Mouse (Mus musculus) kidney, embryonic 15.5 days (tissue): ENCODE data around the gene Hnrnpa3. TPM values are rescaled to one million over a fixed set of nuclear protein-coding genes. Genes with fewer than 3 reads are reported as not detected.
A peak's percentile ranks its signal among the peaks of the same experiment; 100 is the strongest.
"Not testable (repeated sequence)": the region's sequence is repeated elsewhere in the genome, so short reads cannot be mapped to it uniquely, and the experiment has no call there.

Experiments
- ATAC-seq: fragments of 200-750 bp; cut with Nextera tagmentation; replicated peaks from 2 replicates; pipeline ENCODE4 v1.8.0; 2017; ENCODE audit warnings: moderate TSS enrichment; ENCODE audit not compliant: low FRiP score
- H3K27ac ChIP-seq: fragments of 300-500 bp; sonication (generic); 2 replicates; pipeline ENCODE4 v1.5.1; 2015; ENCODE audit warnings: mild to moderate bottlenecking, inconsistent platforms
- H3K27me3 ChIP-seq: fragments of 300-500 bp; sonication (generic); 2 replicates; pipeline ENCODE4 v1.6.1; 2015; ENCODE audit warnings: inconsistent platforms
- H3K36me3 ChIP-seq: fragments of 300-500 bp; sonication (generic); 2 replicates; pipeline ENCODE4 v1.6.1; 2015; ENCODE audit warnings: inconsistent platforms
- H3K4me1 ChIP-seq: fragments of 300-500 bp; sonication (generic); 2 replicates; pipeline ENCODE4 v1.6.1; 2015; ENCODE audit warnings: inconsistent platforms
- H3K4me2 ChIP-seq: fragments of 300-500 bp; sonication (generic); 2 replicates; pipeline ENCODE4 v1.6.1; 2015; ENCODE audit warnings: moderate library complexity, mild to moderate bottlenecking, inconsistent platforms
- H3K4me3 ChIP-seq: fragments of 300-500 bp; sonication (generic); replicated peaks from 2 replicates; pipeline ENCODE4 v1.5.1; 2015; ENCODE audit warnings: mild to moderate bottlenecking, inconsistent platforms
- H3K9ac ChIP-seq: fragments of 300-500 bp; sonication (generic); 2 replicates; pipeline ENCODE4 v1.6.1; 2015; ENCODE audit warnings: mild to moderate bottlenecking, inconsistent platforms
- H3K9me3 ChIP-seq: fragments of 300-500 bp; sonication (generic); replicated peaks from 2 replicates; pipeline ENCODE4 v1.6.1; 2016; ENCODE audit warnings: inconsistent platforms
- WGBS: fragments of 180-500 bp; shearing (Covaris S2); methylation state at CpG from one replicate; pipeline ENCODE4 v1.1.7; 2015; ENCODE audit warnings: mixed read lengths; 5-methylcytosine and 5-hydroxymethylcytosine counted together
- polyA plus RNA-seq: library from polyadenylated mRNA; unstranded; fragments of >200 nt; fragmentation: Nextera tagmentation; extraction: Ambion mirVana; gene quantifications from 2 replicates; pipeline ENCODE4 v1.2.1, GENCODE M21; 2015

The Hnrnpa3 gene
- polyA plus RNA-seq, 1 experiment from 2014 or later, result 381 TPM

GRCm38 (mm10) chr2:75639535-75639934 is 19.5 kb upstream of the Hnrnpa3 start:
- H3K27ac ChIP-seq, result 0 out of 2 replicates have a peak overlapping the region, but pooled peaks have one; percentile 75

GRCm38 (mm10) chr2:75642312-75642711 is 16.7 kb upstream of the Hnrnpa3 start:
- H3K9ac ChIP-seq, H3K4me3 ChIP-seq, H3K4me2 ChIP-seq, H3K27me3 ChIP-seq, H3K9me3 ChIP-seq, ATAC-seq, H3K27ac ChIP-seq, H3K36me3 ChIP-seq: not testable (repeated sequence)
- H3K4me1 ChIP-seq, result peaks cover 15% of the 10 kb centered on the region
- 75% methylated on average over 3 of the region's 4 CpGs for WGBS

More at GRCm38 (mm10) chr2:75639535-75639934, 19.5 kb upstream of the Hnrnpa3 start:
- Histone ChIP-seq H3K4me2 (peak overlapping the region; percentile 44), H3K4me1 (peaks cover 19% of the 10 kb centered on the region)
- WGBS, result 7% methylated on average over 11 of the region's 12 CpGs
- not testable (repeated sequence) for H3K9me3 ChIP-seq, H3K4me3 ChIP-seq, H3K27me3 ChIP-seq, H3K9ac ChIP-seq, ATAC-seq, H3K36me3 ChIP-seq

GRCm38 (mm10) chr2:75642795-75643550 is 16.1 kb upstream of the Hnrnpa3 start:
- ATAC-seq, result peak; percentile 58
- Histone ChIP-seq H3K36me3 (no peaks in the 10 kb centered on the region), H3K9ac (no peak overlapping the region), H3K27ac (peak overlapping the region; percentile 54), H3K4me2 (no peak overlapping the region), H3K4me1 (peaks cover 13% of the 10 kb centered on the region; the same call in 1 of the 2 replicates), H3K27me3 (no peaks in the 10 kb centered on the region), H3K4me3 (no peak overlapping the region), H3K9me3 (no peaks in the 10 kb centered on the region)
- WGBS, result 71% methylated on average over 8 of the region's 8 CpGs

- Histone ChIP-seq H3K9me3 (no peaks in the 10 kb centered on the region), H3K36me3 (no peaks in the 10 kb centered on the region), H3K27ac (no peak overlapping the region), H3K4me2 (no peak overlapping the region), H3K9ac (no peak overlapping the region), H3K4me3 (no peak overlapping the region), H3K27me3 (no peaks in the 10 kb centered on the region), H3K4me1 (peaks cover 13% of the 10 kb centered on the region; the same call in 1 of the 2 replicates)
- ATAC-seq, result no peak
- WGBS, result 85% methylated on average over 6 of the region's 6 CpGs
These were observed 15.1 kb upstream of the Hnrnpa3 start for GRCm38 (mm10) chr2:75643950-75644349.

- H3K4me1 ChIP-seq, result peaks cover 13% of the 10 kb centered on the region; the same call in 1 of the 2 replicates
These were observed 13.8 kb upstream of the Hnrnpa3 start for GRCm38 (mm10) chr2:75645251-75645650.

GRCm38 (mm10) chr2:75650437-75650836 is 8.6 kb upstream of the Hnrnpa3 start:
- no peaks in the 10 kb centered on the region for H3K36me3 ChIP-seq
- ATAC-seq, result no peak
- H3K4me3 ChIP-seq, result no peak overlapping the region
- 85% methylated on average over 1 of the region's 1 CpGs for WGBS
- no peak overlapping the region for H3K9ac ChIP-seq
- no peaks in the 10 kb centered on the region for H3K9me3 ChIP-seq
- no peak overlapping the region for H3K27ac ChIP-seq
- no peaks in the 10 kb centered on the region for H3K27me3 ChIP-seq
- no peak overlapping the region for H3K4me2 ChIP-seq
- H3K4me1 ChIP-seq, result peaks cover 7% of the 10 kb centered on the region

More at GRCm38 (mm10) chr2:75645251-75645650, 13.8 kb upstream of the Hnrnpa3 start:
- Histone ChIP-seq H3K9me3 (no peaks in the 10 kb centered on the region), H3K36me3 (no peaks in the 10 kb centered on the region), H3K4me3 (no peak overlapping the region), H3K27me3 (no peaks in the 10 kb centered on the region), H3K27ac (no peak overlapping the region), H3K9ac (no peak overlapping the region), H3K4me2 (no peak overlapping the region)
- ATAC-seq, result no peak
- WGBS, result 90% methylated on average over 12 of the region's 12 CpGs

DNA sequence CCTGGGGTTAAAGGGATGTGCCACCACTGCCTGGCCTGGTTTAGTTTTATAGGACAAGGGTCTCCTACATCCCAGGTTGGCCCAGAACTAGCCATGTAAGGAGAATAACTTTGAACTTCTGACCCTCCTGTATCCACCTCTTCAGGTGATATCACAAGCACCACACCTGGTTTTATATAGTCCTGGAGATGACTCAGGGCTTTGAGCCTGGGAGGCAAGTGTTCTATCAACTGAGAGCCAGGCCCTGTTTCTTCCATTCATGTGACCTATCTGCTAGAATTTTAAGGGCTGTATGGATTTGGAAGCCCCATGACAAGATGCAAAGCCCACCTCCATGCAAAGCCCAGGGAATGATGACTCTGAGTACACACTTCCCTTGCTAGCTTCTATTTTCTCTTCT is 5.9 kb upstream of the Hnrnpa3 start:
- H3K4me3 ChIP-seq, result no peak overlapping the region
- no peaks in the 10 kb centered on the region for H3K27me3 ChIP-seq
- peaks cover 26% of the 10 kb centered on the region for H3K4me1 ChIP-seq
- H3K27ac ChIP-seq, result no peak overlapping the region
- H3K9me3 ChIP-seq, result no peaks in the 10 kb centered on the region
- no peak for ATAC-seq
- no peak overlapping the region for H3K4me2 ChIP-seq
- no peak overlapping the region for H3K9ac ChIP-seq
- no peaks in the 10 kb centered on the region for H3K36me3 ChIP-seq

- 66% methylated on average over 1 of the region's 1 CpGs for WGBS
- Histone ChIP-seq H3K36me3 (no peaks in the 10 kb centered on the region), H3K9ac (no peak overlapping the region), H3K4me2 (no peak overlapping the region), H3K27ac (peak overlapping the region; percentile 59), H3K9me3 (no peaks in the 10 kb centered on the region), H3K4me3 (no peak overlapping the region), H3K27me3 (no peaks in the 10 kb centered on the region), H3K4me1 (peaks cover 26% of the 10 kb centered on the region)
- no peak for ATAC-seq
These were observed 4.4 kb upstream of the Hnrnpa3 start for GRCm38 (mm10) chr2:75654679-75655078.

GRCm38 (mm10) chr2:75656924-75657323 is 2.1 kb upstream of the Hnrnpa3 start:
- peaks cover 7% of the 10 kb centered on the region; the same call in 1 of the 2 replicates for H3K36me3 ChIP-seq
- no peak for ATAC-seq
- 84% methylated on average over 5 of the region's 5 CpGs for WGBS
- 0 out of 2 replicates have a peak overlapping the region, but pooled peaks have one; percentile 81 for H3K9ac ChIP-seq
- no peak overlapping the region for H3K4me2 ChIP-seq
- H3K4me3 ChIP-seq, result no peak overlapping the region
- no peaks in the 10 kb centered on the region for H3K27me3 ChIP-seq
- peaks cover 34% of the 10 kb centered on the region for H3K4me1 ChIP-seq
- no peaks in the 10 kb centered on the region for H3K9me3 ChIP-seq
- peak overlapping the region; percentile 99 for H3K27ac ChIP-seq

DNA sequence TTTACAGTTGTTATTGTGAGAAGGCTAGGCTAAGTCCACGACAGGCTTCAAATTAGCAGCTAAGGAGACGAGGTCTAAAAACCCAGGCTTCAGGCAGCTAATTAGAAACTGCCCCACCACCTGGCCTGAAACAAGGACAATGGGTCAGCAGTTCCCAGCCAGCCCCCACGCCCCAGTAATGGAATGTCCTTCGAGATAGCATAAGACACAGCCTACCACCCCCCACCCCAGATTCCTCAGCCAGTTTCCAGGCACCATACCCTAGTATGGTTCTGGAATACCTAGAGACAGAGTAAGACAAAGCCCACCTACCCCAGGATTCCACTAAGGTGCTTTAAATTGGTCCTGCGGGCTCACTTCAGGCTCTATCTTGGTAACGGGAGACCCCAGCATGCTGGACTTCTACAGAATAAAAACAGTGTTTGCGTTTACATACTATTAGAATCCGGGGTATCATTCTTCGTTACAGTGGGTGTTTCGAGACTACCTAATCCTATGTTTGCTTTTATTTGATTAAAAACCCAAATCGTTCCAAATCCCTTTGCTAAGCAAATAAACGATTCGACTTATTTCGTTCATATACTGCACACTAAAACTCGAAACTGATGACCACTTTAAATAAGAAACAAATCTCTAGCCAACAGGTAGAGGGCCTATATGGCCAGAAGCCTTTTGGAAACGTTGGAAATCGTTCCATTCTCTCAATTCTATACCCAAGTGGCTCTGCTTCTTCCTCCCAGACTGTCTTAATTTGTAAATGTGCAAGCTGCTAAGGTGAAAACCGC is 962 bp upstream of the Hnrnpa3 start:
- peak overlapping the region; percentile 86 for H3K4me3 ChIP-seq
- H3K27me3 ChIP-seq, result no peaks in the 10 kb centered on the region
- 2% methylated on average over 18 of the region's 18 CpGs for WGBS
- peak overlapping the region; percentile 81 for H3K9ac ChIP-seq
- peak; percentile 31 for ATAC-seq
- peak overlapping the region; percentile 99 for H3K27ac ChIP-seq
- H3K36me3 ChIP-seq, result peaks cover 17% of the 10 kb centered on the region
- H3K9me3 ChIP-seq, result no peaks in the 10 kb centered on the region
- H3K4me2 ChIP-seq, result peak overlapping the region; percentile 72
- peaks cover 34% of the 10 kb centered on the region for H3K4me1 ChIP-seq

- Histone ChIP-seq H3K27me3 (no peaks in the 10 kb centered on the region), H3K4me2 (peak overlapping the region; percentile 65), H3K4me3 (peak overlapping the region; percentile 86), H3K9ac (peak overlapping the region; percentile 92), H3K9me3 (no peaks in the 10 kb centered on the region), H3K27ac (peak overlapping the region; percentile 99), H3K4me1 (peaks cover 34% of the 10 kb centered on the region), H3K36me3 (peaks cover 32% of the 10 kb centered on the region)
- peak; percentile 70 for ATAC-seq
- WGBS, result under 1% methylated on average over 35 of the region's 47 CpGs
These were observed 534 bp downstream of the Hnrnpa3 start for GRCm38 (mm10) chr2:75659629-75659960.

GRCm38 (mm10) chr2:75660255-75660948 is 1.3 kb downstream of the Hnrnpa3 start:
- Histone ChIP-seq H3K9me3 (no peaks in the 10 kb centered on the region), H3K27ac (peak overlapping the region; percentile 99), H3K27me3 (no peaks in the 10 kb centered on the region), H3K9ac (peak overlapping the region; percentile 92), H3K4me3 (peak overlapping the region; percentile 86), H3K36me3 (peaks cover 39% of the 10 kb centered on the region), H3K4me1 (peaks cover 28% of the 10 kb centered on the region), H3K4me2 (peak overlapping the region; percentile 65)
- WGBS, result 3% methylated on average over 15 of the region's 15 CpGs
- ATAC-seq, result no peak
